Mouse (Mus musculus): Measurements from ENCODE around the gene Psme2. TPM values are rescaled to one million over a fixed set of nuclear protein-coding genes. Genes with fewer than 3 reads are reported as not detected.

Gene Psme2
- polyA plus RNA-seq, 1 experiment from 2014 or later: 368 TPM

- Histone ChIP-seq H3K27me3 (replicated peaks; ENCODE audit: control insufficient read depth, insufficient read depth, low read length) (no peaks in the 10 kb centered on the region), H3K9me3 (ENCODE audit: control insufficient read depth, low read length) (no peaks in the 10 kb centered on the region), H3K4me2 (ENCODE audit: low read depth, low read length) (no peak overlapping the region), H3K4me3 (ENCODE audit: low read length) (no peak overlapping the region), H3K9ac (ENCODE audit: low read depth, low read length) (no peak overlapping the region), H3K36me3 (ENCODE audit: control insufficient read depth, insufficient read depth, low read length) (no peaks in the 10 kb centered on the region), H3K27ac (ENCODE audit: low read length) (no peak overlapping the region), H3K4me1 (ENCODE audit: control insufficient read depth, insufficient read depth, low read length) (peaks cover 9% of the 10 kb centered on the region; the same call in 1 of the 2 replicates)
- 86% methylated on average over 2 of the region's 2 CpGs for WGBS
- no peak for ATAC-seq
Measured at GRCm38 (mm10) chr14:55616844-55617243, 25.9 kb upstream of the Psme2 start.

GRCm38 (mm10) chr14:55615876-55616275 is 25.0 kb upstream of the Psme2 start:
- Histone ChIP-seq H3K4me3 (ENCODE audit: low read length) (no peak overlapping the region), H3K27ac (ENCODE audit: low read length) (no peak overlapping the region), H3K9ac (ENCODE audit: low read depth, low read length) (no peak overlapping the region), H3K27me3 (replicated peaks; ENCODE audit: control insufficient read depth, insufficient read depth, low read length) (no peaks in the 10 kb centered on the region), H3K36me3 (ENCODE audit: control insufficient read depth, insufficient read depth, low read length) (no peaks in the 10 kb centered on the region), H3K9me3 (ENCODE audit: control insufficient read depth, low read length) (no peaks in the 10 kb centered on the region), H3K4me1 (ENCODE audit: control insufficient read depth, insufficient read depth, low read length) (peaks cover 9% of the 10 kb centered on the region; the same call in 1 of the 2 replicates), H3K4me2 (ENCODE audit: low read depth, low read length) (no peak overlapping the region)
- WGBS: 35% methylated on average over 2 of the region's 2 CpGs
- ATAC-seq: no peak

GRCm38 (mm10) chr14:55614565-55615178 is 23.8 kb upstream of the Psme2 start:
- ATAC-seq: no peak
- Histone ChIP-seq H3K4me3 (ENCODE audit: low read length) (no peak overlapping the region), H3K4me1 (ENCODE audit: control insufficient read depth, insufficient read depth, low read length) (peaks cover 9% of the 10 kb centered on the region; the same call in 1 of the 2 replicates), H3K36me3 (ENCODE audit: control insufficient read depth, insufficient read depth, low read length) (no peaks in the 10 kb centered on the region), H3K9me3 (ENCODE audit: control insufficient read depth, low read length) (no peaks in the 10 kb centered on the region), H3K9ac (ENCODE audit: low read depth, low read length) (no peak overlapping the region), H3K4me2 (ENCODE audit: low read depth, low read length) (no peak overlapping the region), H3K27me3 (replicated peaks; ENCODE audit: control insufficient read depth, insufficient read depth, low read length) (no peaks in the 10 kb centered on the region), H3K27ac (ENCODE audit: low read length) (no peak overlapping the region)
- 74% methylated on average over 7 of the region's 7 CpGs for WGBS

- WGBS: 70% methylated on average over 6 of the region's 6 CpGs
Measured at GRCm38 (mm10) chr14:55613346-55613745, 22.4 kb upstream of the Psme2 start.

GRCm38 (mm10) chr14:55608339-55608738 is 17.4 kb upstream of the Psme2 start:
- no peaks in the 10 kb centered on the region for H3K27me3 ChIP-seq (replicated peaks; ENCODE audit: control insufficient read depth, insufficient read depth, low read length)
- no peaks in the 10 kb centered on the region for H3K9me3 ChIP-seq (ENCODE audit: control insufficient read depth, low read length)
- no peak overlapping the region for H3K27ac ChIP-seq (ENCODE audit: low read length)
- H3K36me3 ChIP-seq (ENCODE audit: control insufficient read depth, insufficient read depth, low read length): peaks cover 10% of the 10 kb centered on the region
- H3K4me1 ChIP-seq (ENCODE audit: control insufficient read depth, insufficient read depth, low read length): peaks cover 8% of the 10 kb centered on the region; the same call in 1 of the 2 replicates
- 96% methylated on average over 6 of the region's 6 CpGs for WGBS
- no peak for ATAC-seq
- H3K9ac ChIP-seq (ENCODE audit: low read depth, low read length): no peak overlapping the region
- no peak overlapping the region for H3K4me3 ChIP-seq (ENCODE audit: low read length)
- H3K4me2 ChIP-seq (ENCODE audit: low read depth, low read length): no peak overlapping the region

More at GRCm38 (mm10) chr14:55613346-55613745, 22.4 kb upstream of the Psme2 start:
- Histone ChIP-seq H3K27me3 (replicated peaks; ENCODE audit: control insufficient read depth, insufficient read depth, low read length) (no peaks in the 10 kb centered on the region), H3K36me3 (ENCODE audit: control insufficient read depth, insufficient read depth, low read length) (peaks cover 5% of the 10 kb centered on the region; the same call in 1 of the 2 replicates), H3K9me3 (ENCODE audit: control insufficient read depth, low read length) (no peaks in the 10 kb centered on the region), H3K4me1 (ENCODE audit: control insufficient read depth, insufficient read depth, low read length) (peaks cover 3% of the 10 kb centered on the region; the same call in 1 of the 2 replicates), H3K9ac (ENCODE audit: low read depth, low read length) (no peak overlapping the region), H3K4me2 (ENCODE audit: low read depth, low read length) (no peak overlapping the region), H3K4me3 (ENCODE audit: low read length) (no peak overlapping the region), H3K27ac (ENCODE audit: low read length) (no peak overlapping the region)
- ATAC-seq: no peak

- ATAC-seq: no peak
- 94% methylated on average over 16 of the region's 16 CpGs for WGBS
- peaks cover 15% of the 10 kb centered on the region for H3K36me3 ChIP-seq (ENCODE audit: control insufficient read depth, insufficient read depth, low read length)
Measured at GRCm38 (mm10) chr14:55605743-55606459, 15.0 kb upstream of the Psme2 start.

GRCm38 (mm10) chr14:55604823-55605222 is 13.9 kb upstream of the Psme2 start:
- peaks cover 21% of the 10 kb centered on the region for H3K36me3 ChIP-seq (ENCODE audit: control insufficient read depth, insufficient read depth, low read length)
- 0 out of 2 replicates have a peak overlapping the region, but pooled peaks have one; percentile 17 for H3K4me2 ChIP-seq (ENCODE audit: low read depth, low read length)
- 0 out of 2 replicates have a peak overlapping the region, but pooled peaks have one; percentile 0 for H3K4me3 ChIP-seq (ENCODE audit: low read length)
- no peak for ATAC-seq
- H3K27me3 ChIP-seq (replicated peaks; ENCODE audit: control insufficient read depth, insufficient read depth, low read length): no peaks in the 10 kb centered on the region
- H3K27ac ChIP-seq (ENCODE audit: low read length): no peak overlapping the region
- H3K4me1 ChIP-seq (ENCODE audit: control insufficient read depth, insufficient read depth, low read length): peaks cover 8% of the 10 kb centered on the region; the same call in 1 of the 2 replicates
- WGBS: 90% methylated on average over 11 of the region's 11 CpGs
- H3K9me3 ChIP-seq (ENCODE audit: control insufficient read depth, low read length): no peaks in the 10 kb centered on the region
- H3K9ac ChIP-seq (ENCODE audit: low read depth, low read length): no peak overlapping the region

More at GRCm38 (mm10) chr14:55605743-55606459, 15.0 kb upstream of the Psme2 start:
- no peak overlapping the region for H3K9ac ChIP-seq (ENCODE audit: low read depth, low read length)
- no peaks in the 10 kb centered on the region for H3K9me3 ChIP-seq (ENCODE audit: control insufficient read depth, low read length)
- H3K27ac ChIP-seq (ENCODE audit: low read length): no peak overlapping the region
- peaks cover 8% of the 10 kb centered on the region; the same call in 1 of the 2 replicates for H3K4me1 ChIP-seq (ENCODE audit: control insufficient read depth, insufficient read depth, low read length)
- H3K4me3 ChIP-seq (ENCODE audit: low read length): no peak overlapping the region
- H3K4me2 ChIP-seq (ENCODE audit: low read depth, low read length): no peak overlapping the region
- H3K27me3 ChIP-seq (replicated peaks; ENCODE audit: control insufficient read depth, insufficient read depth, low read length): no peaks in the 10 kb centered on the region

GRCm38 (mm10) chr14:55603633-55604576 is 13.0 kb upstream of the Psme2 start:
- ATAC-seq: peak; percentile 95
- Histone ChIP-seq H3K27ac (ENCODE audit: low read length) (peak overlapping the region; percentile 84), H3K9ac (ENCODE audit: low read depth, low read length) (peak overlapping the region; percentile 70), H3K4me3 (ENCODE audit: low read length) (peak overlapping the region; percentile 48), H3K4me2 (ENCODE audit: low read depth, low read length) (peak overlapping the region; percentile 64), H3K9me3 (ENCODE audit: control insufficient read depth, low read length) (no peaks in the 10 kb centered on the region), H3K4me1 (ENCODE audit: control insufficient read depth, insufficient read depth, low read length) (peaks cover 8% of the 10 kb centered on the region; the same call in 1 of the 2 replicates), H3K36me3 (ENCODE audit: control insufficient read depth, insufficient read depth, low read length) (peaks cover 27% of the 10 kb centered on the region), H3K27me3 (replicated peaks; ENCODE audit: control insufficient read depth, insufficient read depth, low read length) (no peaks in the 10 kb centered on the region)
- WGBS: 13% methylated on average over 19 of the region's 19 CpGs

GRCm38 (mm10) chr14:55603271-55603632 is 12.3 kb upstream of the Psme2 start, which contains the start of gene Irf9:
TSS of gene Irf9 (plus strand) at chr14:55603571.
- no peaks in the 10 kb centered on the region for H3K9me3 ChIP-seq (ENCODE audit: control insufficient read depth, low read length)
- WGBS: 81% methylated on average over 7 of the region's 7 CpGs

More at GRCm38 (mm10) chr14:55603271-55603632, 12.3 kb upstream of the Psme2 start, which contains the start of gene Irf9:
- Histone ChIP-seq H3K4me1 (ENCODE audit: control insufficient read depth, insufficient read depth, low read length) (peaks cover 8% of the 10 kb centered on the region; the same call in 1 of the 2 replicates), H3K36me3 (ENCODE audit: control insufficient read depth, insufficient read depth, low read length) (peaks cover 27% of the 10 kb centered on the region), H3K4me3 (ENCODE audit: low read length) (peak within 1 kb of the TSS; percentile 48), H3K9ac (ENCODE audit: low read depth, low read length) (peak within 1 kb of the TSS; percentile 70), H3K27ac (ENCODE audit: low read length) (peak within 1 kb of the TSS; percentile 84), H3K4me2 (ENCODE audit: low read depth, low read length) (peak within 1 kb of the TSS; percentile 64), H3K27me3 (replicated peaks; ENCODE audit: control insufficient read depth, insufficient read depth, low read length) (no peaks in the 10 kb centered on the region)
- ATAC-seq: no peak

All from intestine, embryonic 16.5 days (tissue).